Mouse (Mus musculus) cerebellum, adult 9-11 months (tissue): ENCODE results near the gene Lgr6.
A peak's percentile ranks its signal among the peaks of the same experiment; 100 is the strongest.

Experiments used
- DNase-seq: peaks from one replicate; pipeline ENCODE4 v3.0.0; 2022

Gene Lgr6

DNA sequence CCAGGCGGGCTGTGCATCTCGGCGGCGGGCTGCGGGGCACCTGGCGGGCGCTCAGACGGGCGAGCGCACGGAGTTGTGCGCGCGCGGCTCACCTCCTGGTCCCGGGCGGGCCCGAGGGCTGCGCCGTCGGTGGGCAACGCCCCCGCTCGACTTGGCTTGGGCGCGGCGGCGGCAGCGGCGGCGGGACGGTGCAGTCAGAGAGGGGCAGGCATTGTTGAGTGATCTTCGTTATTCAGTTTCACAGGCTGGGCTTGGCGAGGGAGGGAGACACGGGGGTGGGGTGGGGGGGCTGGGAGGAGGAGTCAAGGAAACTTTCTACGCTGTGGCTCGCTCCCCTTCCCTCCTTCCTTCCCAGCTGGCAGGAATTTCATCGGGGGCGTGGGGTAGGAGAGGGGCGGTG, at the start of gene Lgr6:
TSS of gene Lgr6 (minus strand) at position 153 of the 400 bp plus-strand sequence.
- no peak for DNase-seq

DNA sequence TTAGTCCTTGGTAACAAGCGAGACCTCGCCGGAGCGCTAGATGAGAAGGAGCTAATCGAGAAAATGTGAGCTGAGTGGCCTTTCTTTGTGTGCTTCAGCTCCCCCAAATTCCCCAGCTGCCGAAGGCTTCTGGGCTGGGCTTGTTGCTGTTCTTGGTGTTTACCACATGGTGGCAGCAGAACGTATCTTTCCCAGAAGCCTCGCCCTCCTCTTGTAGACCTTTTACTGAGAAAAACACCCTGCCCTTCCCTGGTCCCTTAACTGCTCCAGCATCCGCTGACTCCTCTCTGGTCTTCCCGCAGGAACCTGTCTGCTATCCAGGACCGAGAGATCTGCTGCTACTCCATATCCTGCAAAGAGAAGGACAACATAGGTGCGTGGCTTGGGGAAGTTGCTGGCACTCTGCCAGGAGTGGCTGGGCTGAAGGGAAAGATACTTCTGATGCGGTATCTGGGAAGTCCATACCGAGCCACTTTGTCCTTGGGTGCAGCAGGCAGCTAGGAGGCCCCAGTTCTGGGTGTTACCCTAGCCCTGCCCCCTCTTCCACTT, 49.4 kb upstream of the Lgr6 start:
- peak; percentile 86 for DNase-seq

DNA sequence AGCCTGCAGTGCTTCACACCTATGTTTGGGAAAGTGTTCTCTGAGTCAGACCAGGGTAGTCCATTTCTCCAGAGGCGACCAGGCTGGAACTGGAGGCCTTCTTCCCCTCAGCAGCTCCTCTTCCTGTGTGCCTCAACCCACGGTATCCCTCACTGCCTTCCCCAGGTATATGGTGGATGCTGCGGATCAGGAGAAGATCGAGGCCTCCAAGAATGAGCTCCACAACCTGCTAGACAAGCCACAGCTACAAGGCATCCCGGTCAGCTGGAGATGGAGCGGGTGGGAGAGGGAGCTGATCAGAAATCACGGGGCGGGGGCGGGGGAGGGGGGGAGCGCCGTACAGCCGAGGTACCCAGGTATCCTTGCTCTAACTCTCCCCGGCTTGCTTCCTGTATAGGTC, 48.9 kb upstream of the Lgr6 start:
- DNase-seq: no peak

DNA sequence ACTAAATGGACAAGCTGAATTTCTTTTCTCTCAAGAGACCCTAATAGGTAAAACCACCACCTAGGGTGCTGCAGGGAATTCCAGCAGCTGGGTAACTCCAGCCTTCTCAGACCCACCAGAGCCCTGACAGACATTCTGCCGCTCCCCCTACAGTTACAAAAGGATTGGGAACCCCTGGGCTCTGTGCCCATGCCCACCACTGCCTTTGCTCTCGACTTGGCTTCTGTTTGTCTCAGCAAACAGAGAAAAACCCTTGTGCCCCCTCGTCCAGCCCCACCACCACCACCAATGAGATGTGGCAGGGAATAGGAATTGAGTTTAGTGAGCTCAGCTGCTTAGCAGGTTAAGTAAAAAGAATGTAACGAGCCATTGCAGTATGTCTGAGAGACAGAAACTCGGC, 43.9 kb upstream of the Lgr6 start:
- no peak for DNase-seq

DNA sequence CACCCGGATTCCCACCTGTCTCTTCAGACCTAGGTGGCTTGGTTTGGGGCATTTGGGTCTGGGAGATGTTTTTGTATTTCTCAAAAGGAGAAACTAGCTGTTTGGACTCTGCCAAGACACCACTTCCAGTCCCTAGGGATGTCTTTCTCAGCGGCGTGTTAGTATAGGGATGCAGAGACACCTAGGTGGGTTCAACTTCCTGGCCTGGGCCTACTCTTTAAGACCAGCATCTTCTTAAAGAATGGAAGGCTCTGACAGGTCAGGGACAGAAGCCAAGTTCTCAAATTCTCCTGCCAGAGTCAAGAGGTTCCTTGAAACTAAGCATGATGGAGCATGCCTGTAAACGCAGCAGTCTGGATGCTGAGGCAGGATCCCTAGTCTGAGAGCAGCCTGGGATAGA, 43.4 kb upstream of the Lgr6 start:
- no peak for DNase-seq

DNA sequence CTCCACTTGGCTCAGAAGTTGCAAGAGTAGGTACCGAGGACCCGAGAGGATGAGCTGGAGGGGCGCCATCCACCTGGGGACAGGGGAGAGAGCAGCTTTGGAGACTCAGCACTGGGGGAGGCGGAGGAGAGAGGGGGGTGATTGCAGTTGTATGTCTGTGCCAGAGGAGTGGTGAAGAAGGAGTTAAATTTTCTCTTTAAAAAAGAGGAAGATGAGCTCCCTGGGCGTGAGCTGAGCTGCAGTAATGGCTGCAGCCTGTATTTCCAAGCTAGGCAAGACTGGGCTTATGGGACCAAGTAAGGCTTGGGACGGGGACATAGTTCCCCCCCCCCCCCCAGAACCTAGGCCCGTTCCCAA, 42.6 kb upstream of the Lgr6 start:
- DNase-seq: no peak

DNA sequence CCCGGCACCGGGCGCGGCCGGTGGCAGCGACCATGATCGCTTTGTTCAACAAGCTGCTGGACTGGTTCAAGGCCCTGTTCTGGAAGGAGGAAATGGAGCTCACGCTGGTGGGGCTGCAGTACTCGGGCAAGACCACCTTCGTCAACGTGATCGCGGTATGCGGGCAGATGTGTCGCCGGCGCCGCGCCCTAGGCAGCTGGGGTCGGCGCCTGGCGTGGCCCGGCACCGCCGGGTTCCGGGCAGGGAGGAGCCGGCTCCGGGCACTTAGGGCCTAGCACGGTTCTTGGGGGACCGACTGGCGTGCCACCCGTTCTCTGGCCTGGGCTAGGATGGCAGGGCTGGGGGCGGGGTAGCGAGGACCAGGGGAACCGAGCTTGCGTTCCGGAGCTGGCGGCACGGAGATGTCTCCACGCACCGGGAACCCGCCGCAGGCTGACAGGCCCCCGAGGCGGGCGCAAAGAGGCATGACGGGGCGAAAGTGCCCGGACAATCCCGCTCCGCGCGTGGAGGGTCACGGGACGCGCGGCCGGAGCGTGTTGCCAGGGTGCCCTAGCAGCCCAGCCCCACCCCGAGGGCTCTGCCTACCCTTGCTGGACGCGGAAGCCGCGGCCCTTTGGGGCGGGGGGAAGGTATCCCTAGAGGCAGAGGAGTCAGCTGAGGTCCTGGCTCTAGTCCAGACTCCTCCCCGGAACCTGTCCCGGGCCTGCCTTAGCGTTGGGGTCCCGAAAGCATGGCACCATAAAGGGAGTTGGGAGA, 42.0 kb upstream of the Lgr6 start:
- DNase-seq: peak; percentile 88

DNA sequence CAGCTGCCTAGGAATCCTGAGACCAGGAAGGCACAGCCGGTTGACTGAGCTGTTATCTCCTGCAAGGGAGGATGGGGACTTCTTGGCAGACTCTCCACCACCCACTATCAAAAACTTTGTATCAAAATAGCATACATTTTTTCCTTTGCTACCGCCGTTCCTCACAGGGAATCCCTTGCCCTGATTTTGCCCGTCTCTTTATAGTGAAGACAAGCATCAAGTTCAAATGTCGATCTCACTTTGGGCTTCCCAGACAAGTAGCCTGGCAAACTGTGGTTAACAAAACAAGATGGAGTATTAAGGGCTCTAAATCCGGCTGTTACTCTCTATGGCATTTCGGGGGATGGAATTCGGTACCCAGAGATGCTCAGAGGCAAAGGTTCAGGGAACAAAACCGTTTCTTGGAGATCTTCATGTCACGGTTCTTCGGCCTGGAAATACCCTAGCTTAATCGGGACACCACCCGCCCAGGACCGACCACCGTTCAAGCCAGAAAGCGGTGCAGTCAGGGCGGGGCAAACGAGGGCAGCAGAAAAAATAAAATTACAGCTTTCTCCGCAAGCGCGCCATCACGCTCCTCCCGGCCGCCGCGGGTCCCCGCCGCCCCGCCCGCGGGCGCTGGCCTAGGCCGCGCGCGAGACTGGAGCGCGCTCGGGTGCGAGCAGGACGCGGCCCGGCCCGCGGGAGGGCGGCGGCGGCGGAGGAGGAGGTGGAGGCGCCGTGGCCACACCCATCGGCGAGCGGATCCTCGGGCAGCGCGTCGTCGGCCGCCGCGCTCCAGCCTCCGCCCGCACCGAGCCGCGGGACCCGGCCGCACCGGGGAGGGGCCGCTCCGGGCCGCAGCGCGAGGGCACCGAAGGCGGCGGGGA, 41.2 kb upstream of the Lgr6 start, which contains the start of gene Arl8a:
TSS of gene Arl8a (plus strand) at position 748 of the 869 bp plus-strand sequence.
- DNase-seq: peak; percentile 90

DNA sequence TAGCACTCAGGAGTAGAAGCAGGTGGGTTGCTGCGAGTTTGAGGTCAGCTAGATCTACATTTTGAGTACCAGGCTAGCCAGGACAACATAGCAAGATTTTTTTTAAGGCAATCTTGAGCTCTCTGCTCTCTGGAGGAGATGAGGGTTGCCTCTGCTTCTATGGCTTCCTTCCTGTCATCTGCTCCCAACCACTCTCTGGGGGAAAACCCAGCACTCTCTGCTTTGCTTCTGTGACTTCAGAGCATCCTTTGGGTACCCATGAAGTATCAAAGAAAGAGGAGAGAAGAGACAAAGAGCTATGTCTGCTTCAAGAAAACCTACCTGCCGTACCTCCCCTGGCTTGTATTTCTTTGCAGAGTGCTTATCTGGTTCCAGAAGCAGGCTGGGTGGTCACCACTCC, 38.9 kb upstream of the Lgr6 start:
- no peak for DNase-seq

DNA sequence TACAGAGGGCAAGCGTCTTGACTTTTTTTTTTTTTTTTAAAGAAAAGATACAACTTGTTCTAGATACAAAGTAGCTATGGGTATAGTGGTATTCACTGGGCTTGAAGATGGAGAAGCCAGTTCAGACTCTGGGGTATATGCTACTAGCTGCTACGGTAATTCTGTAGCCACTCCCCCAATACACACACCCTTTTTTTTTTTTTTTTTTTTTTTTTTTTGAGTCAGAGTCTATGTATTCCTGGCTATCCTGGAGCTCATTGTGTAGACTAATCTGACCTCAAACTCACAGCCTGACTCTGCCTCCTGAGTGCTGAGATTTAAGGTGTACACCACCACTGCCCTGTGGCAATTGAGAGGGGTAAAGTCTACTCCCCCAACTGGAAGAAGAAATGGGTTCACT, 37.4 kb upstream of the Lgr6 start:
- DNase-seq: no peak

DNA sequence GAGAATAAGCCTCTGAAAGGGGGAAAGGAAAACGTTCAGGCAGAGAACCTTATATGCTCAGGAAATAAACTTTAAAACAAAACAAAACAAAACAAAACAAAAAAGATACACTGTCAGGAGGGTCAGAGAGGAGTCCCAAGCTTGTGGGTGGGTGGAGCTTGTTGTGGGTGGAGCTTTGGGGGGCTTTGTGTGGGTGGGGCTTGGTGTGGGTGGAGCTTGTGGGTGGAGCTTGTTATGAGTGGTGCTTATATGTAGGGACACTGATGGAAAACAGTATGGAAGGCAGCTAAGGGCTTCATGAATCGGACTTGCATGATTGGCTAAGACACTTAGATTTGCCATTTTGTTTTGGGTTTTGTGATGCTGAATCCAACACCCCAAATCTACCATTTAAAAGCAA, 34.8 kb upstream of the Lgr6 start:
- no peak for DNase-seq

DNA sequence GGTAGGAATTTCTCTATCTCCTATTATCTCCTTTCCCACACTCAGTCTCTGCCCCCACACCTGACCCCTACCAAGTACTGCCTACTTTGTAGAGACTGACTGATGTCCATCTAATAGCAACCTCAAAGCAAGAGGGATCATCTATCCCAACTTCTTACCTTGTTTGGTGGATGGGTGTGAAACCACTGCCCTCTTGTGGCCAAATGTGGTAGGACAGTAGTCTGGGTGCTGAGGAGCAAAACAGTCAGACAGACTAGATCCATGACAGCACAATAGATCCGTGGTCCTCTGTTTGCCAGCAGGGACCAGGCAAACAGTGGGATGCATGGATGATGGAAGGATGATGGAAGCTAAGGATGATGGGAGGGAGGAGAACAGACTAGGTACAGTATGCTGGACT, 31.4 kb upstream of the Lgr6 start:
- no peak for DNase-seq

DNA sequence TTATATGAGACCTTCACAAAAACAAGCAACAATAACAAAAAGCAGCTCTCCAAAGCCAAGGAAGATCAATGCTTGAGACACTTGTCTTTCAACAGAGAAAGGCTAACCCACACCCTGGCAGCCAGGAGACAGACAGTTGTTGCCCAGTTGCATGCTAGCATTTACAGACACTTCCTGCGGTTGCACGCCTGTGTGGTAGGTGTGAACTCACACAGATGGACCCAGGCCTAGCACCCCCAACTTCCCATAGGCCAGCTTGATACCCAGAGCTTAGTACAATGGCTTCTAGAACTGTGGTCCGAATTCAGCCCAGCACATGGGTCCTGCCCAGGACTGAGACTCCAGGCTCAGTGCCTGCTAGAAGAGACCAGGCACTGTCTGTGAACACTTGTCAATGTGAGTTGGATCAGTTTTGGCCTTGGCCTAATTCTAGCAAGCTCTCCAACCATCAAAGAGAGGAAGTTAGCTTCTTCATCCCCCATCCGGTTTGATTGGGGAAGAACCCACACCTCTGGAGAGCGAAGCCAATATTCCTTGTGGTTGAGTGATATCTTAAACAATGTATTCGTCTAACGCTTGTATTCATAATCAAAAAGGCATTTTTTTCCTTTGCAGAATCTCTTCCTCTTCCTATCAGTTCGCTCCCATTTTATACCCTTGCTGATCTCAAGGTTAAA, 30.2 kb upstream of the Lgr6 start:
- no peak for DNase-seq

DNA sequence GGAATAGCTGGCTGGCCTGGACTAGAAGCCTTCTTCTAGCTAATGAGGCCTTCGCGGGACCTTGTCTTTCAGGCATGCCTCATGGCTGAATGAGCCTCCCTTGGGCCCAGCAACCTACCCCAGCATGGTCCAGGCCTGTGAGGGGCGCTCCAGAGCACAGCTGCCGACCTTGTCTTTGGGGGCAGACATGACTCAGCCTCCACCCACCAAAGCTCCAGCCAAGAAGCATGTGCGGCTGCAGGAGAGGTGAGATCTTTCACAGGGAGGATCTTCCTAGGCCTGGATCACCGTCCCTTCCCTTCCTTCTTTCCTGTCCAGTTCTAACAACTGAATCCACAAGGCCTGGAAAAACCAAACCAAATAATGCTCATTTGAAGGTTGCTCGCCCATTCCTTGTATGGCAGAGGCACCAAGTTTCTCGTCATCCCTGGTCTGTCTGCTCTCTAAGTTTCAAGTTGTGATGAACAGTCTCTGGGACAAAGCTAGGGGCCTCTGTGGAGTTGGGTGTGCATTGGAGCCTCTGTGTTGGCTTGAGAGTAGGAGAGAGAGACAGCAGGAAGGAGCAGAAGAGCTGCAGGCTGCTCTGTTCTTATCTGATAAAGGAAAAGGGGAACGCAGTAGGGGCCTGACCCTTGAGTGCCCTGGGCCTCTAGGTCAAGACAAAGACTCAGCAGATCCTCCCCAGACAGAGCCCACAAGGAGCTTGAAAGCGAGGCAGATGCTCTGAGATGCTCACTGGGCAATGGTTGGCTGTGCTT, 28.8 kb upstream of the Lgr6 start:
- no peak for DNase-seq

DNA sequence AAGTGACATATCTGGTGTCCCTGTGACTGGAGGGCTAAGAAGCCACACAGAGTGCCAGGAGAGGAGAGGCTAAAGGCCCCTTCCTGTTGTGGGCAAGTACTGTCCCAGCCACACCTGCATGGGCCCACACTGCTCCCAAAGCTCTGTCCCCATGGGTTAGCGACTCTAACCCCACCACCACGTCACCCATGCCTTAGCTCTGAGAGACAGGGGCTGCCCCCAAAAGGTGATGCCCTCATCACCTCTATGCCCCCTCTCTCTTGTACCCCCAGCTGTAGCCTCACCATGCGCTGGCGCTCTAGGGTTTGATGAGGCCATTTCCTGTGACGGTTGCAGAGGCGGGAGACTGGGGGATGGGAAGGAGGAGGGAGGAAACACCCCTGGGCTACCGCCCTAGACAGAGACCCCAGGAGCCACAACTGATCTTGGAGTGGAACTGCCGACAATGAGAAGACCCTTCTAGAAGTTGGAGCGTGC, 27.9 kb upstream of the Lgr6 start:
- no peak for DNase-seq

DNA sequence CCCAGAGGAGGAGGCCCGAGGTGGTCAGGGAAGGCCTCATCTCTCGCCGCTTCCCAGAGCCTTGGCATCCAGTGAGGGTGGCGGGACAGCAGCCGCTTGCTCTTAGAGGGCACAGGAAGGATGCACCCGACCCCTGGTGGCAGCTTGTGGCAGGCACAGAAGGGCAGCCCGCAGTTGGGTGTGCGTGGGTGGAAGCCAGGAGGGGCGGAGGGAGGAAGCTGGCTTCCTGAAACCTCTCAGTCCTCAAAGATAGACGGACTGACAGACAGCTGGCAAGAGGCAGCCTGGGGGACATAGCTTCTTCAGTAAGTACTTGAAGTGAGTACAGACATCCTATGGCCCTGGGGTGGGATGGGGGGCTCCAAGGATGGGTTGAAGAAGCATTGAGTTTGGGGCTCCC, 27.4 kb upstream of the Lgr6 start, which contains the start of gene Ptpn7:
TSS of gene Ptpn7 (plus strand) at position 228 of the 400 bp plus-strand sequence.
- DNase-seq: peak; percentile 79

DNA sequence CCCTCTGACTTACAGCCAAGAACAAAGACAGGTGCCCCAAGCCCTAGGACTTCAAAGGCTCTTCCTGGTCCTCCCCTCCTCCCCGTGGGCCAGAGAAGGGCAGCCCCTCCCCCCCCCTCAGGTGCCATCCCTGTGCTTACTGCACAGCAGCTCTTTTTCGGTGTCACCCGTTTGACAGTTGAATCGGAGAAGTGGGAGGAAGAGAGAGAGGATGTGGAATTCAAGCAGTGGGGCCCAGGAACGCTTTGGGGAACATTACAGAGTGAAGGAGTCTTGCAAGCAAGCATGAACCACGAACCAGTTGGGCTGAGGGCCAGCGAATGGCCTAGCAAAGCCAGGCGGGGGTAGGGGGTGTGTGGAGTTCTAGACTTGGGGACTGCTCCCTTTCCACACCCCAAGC, 26.5 kb upstream of the Lgr6 start:
- DNase-seq: no peak

DNA sequence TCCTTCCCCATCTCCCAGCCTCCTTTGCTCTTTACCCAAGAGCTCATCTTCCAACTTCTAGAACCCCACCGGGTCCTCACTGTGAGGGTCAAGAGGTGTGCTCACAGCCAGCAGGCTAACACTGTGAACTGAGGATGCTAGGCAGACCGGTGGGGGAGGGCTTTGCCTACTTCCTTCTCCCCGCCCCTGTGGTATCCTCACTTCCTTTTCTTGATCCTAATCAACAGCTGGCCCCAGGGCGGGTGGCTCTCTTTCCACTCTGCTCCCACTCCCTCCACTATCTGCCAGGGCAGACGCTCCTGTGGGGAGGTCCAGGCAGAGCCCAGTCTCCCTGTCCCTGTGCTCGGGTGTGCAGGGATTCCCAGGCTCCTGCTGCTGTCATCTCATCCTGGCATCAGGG, 26.0 kb upstream of the Lgr6 start:
- no peak for DNase-seq

DNA sequence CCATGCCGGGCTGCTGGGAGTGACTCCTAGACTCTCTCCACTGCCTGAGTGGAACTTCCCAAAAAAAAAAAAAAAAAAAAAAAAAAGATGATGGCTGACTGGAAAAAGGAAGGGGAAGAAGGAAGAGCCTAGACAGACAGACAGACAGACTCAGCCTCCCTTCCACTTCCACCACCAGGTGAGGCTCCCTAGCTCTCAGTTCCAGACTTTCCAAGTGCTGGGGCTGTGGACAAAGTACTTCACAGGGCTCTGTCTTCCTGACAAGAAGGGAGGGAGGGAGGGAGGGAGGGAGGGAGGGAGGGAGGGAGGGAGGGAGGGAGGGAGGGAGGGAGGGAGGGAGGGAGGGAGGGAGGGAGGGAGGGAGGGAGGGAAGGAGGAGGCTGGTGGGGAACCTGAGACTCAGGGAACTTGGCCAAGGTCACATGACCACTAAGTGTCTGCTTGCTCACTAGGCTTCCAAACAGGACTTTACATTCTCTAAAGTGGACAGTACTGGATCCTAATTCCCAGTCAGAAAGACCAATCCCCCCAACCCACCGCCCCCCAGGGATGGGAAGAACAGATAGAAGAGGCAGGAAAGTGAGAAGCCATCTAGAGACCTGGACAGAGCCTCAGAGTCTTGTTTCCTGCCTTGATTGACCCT, 25.4 kb upstream of the Lgr6 start:
- no peak for DNase-seq

DNA sequence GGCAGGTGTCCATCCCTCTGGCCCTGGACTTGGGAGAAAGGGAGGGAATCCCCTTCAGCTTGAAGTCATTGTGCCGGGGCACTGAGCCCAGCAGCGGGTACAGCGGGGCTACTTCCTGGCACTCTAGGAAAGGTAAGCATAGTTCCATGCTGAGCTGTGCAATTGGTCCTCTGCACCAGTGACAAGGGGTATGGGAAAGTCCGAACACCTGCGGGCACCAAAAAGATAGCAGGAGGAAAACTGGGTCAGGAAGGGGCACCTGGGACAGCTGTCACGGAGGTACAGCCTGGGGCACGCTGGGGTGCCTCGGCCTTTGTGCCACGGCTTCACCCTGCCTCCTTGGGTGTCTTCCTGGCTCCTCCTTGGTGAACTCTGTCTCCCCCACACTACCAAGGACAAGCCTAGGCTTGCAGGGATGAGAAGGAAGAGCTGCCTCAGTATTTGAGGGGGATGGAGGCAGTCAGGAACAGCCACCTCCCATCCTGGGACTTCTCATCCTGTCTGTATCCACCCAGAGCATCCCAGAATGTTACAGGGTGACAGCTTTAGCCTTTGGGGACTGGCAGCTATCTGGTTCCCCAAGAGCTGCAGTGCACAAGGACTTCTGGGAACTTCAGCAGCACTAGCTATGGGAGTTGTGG, 24.6 kb upstream of the Lgr6 start:
- no peak for DNase-seq

DNA sequence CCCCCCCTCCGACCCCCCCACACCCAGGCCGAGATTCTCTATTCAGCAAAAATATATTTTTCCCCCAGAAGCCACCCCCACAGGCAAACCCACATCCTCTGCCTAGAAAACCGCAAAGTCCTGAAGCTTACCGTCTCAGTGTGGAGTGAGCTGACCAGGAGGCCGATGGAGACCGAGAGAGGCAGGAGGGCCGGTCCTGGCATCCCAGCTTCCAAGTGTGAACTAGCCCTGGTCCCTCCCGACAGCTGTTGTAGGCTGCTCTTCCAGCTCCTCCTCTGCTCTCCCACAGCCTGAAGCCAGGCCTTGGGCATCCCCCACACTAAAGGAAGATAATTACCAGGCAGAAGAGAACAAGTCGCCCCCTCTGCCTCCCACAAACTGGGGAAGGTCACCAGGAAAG, 23.9 kb upstream of the Lgr6 start:
- no peak for DNase-seq
